Mouse (Mus musculus) cerebellum, adult 9-11 months (tissue): ENCODE measurements around the gene Otop1.

Source experiments
- DNase-seq: peaks from one replicate; pipeline ENCODE4 v3.0.0; 2022

The Otop1 gene

DNA sequence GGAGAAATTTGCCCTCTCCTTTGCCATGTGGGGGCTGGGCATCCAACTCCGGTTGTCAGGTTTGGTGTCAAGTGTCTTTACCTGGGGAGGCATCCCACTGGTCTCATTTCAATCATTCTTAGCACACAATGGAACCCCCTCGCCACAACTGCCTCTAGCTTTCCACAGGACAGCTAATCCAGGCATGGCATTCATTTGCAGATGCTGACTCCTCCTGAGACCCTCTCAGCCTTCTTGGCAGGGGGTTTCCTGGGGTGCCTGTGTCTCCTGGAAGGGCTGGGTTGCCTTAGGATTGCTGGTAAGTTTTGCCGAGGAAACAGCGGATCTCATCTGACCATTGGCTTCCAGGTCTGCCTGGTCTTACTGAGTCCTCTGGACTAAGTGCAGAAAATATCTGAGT lies at the start of gene Otop1:
TSS of gene Otop1 (plus strand) at position 202 of the 400 bp plus-strand sequence.
- DNase-seq = no peak

DNA sequence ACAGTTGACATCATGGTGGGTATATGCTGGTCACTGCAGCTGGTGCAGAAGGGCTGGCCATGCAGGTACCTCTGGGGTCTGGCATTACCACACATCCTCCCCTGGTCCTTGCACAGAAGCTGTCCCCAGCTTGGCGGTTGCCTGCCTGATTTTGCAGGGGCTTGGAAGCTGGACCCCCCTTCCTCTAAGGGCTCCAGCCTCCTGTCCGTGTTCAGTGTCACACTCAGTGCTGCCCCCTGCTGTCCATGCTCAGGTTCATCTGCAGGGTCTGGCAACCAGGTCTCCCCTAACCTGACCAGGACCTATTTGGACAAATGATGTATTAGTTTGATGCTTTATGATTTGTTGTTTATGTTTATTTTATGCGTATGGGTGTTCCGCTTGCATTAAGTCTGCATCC lies 40.4 kb upstream of the Otop1 start:
- DNase-seq = peak; percentile 23

DNA sequence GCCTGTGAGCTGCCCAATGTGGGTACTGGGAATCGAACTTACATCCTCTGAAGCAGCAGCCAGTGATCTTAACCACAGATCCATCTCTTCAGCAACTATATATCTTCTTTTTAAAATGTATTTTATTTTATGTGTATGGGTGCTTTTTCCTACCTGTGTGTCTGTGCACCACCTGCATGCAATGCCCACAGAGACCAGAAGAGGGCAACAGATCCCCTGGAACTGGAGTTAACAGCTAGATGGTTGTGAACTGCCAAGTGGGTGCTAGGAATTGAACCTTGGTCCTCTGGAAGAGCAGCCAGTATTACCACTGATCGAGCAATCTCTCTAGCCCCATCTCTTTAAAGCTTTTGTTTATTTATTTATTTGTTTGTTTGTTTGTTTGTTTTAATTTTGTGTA lies 39.1 kb upstream of the Otop1 start:
- DNase-seq = no peak

DNA sequence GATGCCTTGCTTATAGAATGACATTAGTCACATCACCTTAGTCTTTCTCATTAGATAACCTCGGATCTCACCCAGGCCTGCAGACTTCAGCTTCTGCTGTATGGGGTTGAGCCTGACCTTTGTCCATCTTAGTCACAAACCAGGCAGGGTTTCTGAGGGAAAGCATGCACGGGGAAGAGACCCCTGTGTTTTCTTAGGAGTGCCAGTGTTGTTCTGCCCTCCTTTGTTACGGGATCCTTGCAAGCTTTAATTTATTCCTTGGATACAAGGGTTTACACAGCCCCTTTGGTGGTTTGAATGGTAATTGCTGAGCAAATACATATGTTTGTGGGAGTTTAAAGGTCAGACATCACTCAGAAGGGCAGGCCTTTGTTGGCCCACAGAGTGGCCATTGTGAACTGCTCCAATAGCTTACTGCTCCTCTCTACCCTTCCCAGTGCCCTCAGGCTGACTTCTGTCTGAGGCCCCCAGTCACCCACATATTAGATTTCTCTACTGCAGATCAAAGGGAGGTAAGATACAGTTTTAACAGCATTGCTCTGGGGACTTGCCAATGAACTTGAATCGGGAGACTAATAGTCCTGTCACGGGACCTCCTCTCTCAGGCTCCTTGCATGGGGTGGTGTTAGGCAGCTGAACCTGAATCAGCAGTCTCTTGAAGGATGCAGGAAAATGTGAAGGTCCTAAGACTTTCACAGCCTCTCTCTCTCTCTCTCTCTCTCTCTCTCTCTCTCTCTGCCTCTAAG lies 34.9 kb upstream of the Otop1 start:
- DNase-seq = no peak

DNA sequence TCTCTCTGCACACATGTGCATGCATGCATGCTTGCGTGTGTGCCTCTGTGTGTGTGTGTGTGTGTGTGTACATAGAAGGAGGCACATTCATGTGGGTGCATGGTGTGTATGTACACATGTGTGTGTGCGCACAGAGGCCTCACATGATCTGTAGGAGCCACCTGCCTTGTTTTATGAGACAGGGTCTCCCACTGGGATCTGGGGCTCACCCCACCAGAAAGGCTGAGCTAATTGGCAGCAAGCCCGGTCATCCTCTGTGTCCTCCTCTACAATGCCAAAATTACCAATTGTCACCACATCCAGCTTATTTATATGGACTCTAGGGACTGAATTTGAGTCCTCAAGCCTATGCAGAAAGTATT lies 34.3 kb upstream of the Otop1 start:
- DNase-seq = no peak

DNA sequence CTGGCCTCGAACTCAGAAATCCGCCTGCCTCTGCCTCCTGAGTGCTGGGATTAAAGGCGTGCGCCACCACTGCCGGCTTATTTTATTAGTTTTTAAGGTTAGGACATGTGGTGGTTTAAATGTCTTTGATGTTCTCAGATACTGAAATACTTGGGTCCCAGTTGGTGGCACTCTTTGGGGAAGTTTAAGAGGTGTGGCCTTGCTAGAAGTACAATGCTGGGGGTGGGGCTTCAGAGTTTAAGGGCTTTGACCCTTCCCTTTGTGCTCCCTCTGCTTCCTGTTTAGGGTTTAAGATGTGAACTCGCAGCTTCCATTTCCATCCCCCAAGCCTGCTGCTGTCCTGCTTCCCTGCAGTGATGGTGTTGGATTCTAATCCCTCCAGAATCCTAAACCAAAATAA lies 33.8 kb upstream of the Otop1 start:
- no peak for DNase-seq

DNA sequence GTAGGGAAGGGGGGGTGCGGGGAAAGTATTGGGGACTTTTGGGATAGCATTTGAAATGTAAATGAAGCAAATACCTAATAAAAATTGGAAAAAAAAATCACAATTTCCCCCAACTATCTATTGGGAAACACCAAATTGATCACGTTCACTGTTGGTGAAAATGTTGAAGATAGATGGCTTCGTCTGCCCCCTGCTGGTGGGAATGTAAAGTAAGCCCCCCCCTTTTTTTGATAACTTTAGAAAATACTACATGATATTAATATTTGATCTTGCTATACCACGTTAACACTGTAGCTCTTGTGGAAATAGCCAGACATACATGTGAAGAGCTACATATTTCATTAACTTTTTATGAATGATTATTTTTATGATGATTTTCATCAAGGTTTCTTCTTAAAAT lies 20.6 kb upstream of the Otop1 start:
- DNase-seq = no peak

DNA sequence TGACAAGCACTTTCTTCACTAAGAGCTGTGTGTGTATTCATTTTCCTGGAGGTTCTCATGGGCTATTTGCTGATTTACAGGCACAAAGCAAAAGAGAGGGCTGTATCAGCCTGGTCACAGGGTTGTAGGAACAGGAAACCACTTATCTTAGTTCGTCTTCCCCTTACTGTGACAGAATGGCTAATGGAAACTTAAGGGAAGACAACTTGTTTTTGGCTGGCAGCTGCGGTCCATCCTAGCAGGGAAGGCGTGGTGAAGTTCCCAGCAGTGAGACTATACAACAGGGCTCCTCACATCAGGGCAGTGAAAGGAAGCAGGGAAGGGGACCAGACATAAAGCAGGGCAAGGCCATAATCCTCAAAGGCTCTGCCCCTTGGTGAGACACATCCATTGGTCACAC lies 20.1 kb upstream of the Otop1 start:
- no peak for DNase-seq

DNA sequence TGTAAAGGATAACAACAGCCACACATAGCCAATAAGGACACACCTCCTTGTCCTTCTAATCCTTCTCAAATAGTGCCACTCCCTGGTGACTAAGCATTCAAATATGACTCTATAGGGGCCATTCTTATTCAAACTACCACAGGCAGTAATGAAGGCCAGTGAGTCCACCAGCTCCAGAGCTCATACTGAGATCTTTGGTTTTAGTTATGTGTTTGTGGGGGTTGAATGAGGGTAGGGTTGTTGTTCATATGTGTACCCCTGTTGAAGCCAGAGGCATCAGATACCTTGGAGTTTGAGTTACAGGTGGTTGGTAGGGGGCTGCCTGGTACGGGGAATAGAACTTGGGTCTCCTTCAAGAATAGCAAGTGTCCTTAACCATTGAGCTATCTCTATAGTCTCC lies 19.2 kb upstream of the Otop1 start:
- no peak for DNase-seq

DNA sequence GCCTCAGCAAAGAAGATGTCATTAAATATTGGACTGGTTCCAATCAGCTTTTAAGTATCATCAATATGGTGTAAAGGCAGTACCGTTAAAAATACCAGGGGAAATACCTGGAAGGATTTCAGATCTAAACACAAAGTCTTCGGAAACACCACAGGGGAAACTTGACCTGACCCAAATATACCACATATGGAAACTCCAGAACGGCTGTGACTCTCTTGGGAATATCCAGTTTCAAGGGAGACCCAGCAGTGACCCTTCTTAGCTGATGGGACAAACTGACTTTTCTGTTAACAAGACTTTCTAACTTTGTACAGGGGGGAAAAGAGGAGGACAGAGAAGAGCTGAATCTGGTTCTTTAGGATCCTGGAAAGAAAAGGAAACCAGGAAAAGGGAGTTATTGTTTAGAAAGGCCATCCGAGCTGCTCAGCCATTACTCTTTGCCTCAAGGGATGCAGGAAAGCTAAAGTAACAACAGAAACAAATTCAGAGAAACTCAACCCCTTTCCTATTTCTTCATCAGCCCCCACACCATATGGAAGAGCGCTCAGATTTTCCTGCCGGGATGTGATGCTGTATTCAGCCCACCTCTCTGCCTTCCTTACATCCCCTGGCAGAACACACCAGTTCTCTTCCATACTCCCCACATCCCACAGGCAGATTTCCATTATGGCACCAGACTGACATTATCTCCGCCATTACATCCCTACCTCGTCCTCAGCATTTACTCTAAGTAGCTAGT lies 17.6 kb upstream of the Otop1 start:
- DNase-seq = no peak

DNA sequence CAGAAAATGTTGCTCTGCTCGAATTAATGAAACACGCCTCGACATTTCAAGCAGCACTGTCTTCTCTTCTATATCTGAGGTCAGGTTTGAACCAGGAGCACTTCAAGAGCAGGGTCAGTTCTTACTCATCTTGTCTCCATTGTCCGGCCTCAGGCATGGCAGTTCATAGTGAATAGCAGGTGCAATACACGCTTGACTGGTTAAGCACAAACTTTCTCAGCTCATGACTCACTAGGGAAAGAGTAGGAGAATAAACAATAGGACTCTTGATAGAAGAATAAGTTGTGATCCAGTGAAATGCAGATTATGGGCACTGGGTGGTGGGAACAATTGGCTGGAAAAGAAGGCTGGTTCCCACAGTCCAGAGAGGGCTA lies 17.0 kb upstream of the Otop1 start:
- no peak for DNase-seq

DNA sequence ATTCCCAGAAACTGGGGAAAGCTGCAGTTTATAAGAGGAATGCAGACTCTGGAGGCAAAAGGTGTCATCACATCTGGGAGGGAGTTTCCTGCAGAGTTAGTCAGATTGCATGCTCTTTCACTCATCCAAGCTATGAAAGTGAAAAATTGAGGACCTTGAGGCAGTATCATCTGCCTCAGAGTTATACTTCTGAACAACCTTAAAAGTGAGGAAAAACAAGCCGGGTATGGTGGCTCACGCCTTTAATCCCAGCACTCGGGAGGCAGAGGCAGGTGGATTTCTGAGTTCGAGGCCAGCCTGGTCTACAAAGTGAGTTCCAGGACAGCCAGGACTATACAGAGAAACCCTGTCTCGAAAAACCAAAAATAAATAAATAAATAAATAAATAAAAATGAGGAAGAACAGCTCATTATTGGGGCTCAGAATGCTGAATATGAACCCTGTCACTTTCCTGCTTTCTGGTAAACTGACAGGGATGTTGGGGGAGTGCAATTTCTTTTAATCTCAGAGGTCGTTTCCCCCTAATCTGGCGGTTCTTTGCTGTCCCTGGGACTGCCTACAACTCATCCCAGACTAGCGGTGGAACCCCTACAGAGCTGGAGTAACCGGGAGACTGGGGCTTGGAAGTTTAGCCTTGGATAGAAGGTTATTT lies 16.2 kb upstream of the Otop1 start:
- DNase-seq = no peak

DNA sequence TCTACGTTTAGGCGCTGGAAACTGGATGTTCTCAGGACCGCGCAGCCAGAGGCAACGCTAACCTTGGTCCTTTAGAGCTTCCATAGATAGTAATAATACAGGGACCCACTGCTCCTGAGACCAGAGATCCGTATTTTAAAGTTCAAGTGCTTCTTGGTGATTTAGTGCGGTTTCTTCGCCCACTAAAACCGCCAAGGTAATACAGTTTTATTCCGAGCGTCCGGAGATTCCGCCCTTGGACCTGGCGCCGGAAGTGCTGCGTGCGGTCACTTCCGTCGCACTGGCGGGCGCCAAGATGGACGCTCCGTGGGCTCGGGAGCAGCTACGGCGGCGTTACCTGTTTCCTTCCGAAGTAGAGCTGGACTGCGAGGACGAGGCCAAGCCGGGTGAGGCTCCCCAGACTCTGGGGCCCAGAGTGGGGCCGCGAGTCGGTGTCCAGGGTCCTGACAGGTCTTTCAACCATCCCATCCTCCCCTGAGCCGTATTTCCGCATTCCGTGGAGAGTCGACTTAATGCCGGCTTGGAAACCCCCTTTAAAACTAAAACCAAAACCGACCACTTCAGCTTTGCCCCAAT lies 15.6 kb upstream of the Otop1 start, which contains the start of gene Tmem128:
TSS of gene Tmem128 (plus strand) at position 79 of the 576 bp plus-strand sequence.
- peak; percentile 69 for DNase-seq

DNA sequence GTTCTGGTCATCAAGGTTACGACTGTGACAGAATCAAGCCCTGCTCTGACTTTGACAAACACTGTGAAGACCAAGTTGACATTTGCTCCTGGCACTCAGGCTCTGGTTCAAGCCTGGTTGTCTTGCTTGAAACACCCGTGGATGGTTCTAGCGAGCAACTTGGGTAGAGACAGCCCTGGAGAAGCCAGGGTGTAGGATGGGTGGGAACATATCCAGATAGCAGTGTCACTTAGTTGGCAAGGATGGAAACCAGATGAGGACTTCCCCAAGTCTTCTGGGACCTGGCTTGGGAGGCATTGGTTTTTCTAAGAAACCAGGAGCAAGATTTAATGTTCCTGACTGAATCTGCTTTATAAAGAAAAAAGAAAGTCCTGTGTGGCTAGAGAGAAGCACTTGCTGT lies 4.8 kb upstream of the Otop1 start:
- DNase-seq = no peak

DNA sequence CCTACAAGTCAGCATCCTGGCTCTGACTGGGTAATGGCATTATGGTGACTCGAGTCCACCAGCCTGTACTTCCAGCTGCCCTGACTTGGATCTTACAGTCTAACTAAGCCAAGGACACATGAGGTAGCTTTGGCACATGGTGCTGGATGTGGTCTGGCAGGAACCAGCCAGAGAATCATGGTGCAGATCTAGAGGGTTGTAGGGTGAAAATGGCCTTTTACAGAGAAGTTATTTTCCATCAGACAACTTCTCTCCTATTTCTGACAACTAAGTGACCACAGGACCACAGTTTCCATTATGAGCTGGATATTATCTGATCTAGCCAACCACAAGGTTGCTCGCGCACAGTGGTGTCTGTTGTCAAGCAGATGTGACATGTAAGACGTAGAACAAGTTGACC lies 1.9 kb upstream of the Otop1 start:
- no peak for DNase-seq

DNA sequence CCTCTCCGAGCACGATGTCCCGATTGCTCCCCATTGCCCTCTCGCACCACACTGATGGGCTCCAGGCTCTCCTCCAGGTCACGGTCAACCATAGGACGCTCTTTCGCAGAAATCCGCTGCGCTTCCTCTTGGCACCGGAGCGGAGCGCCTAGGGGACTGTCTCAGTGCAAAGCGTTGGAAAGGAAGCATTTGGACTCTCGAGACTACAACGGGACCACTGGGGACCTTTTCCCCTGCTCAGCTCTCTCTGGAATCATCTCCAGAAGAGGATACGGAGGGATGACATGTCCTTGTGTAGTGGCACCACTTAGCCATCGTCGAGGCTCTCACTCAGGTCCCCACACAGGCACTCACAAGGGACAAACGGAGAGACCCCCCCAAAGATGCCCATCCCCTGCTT lies 679 bp downstream of the Otop1 start:
- DNase-seq = no peak

DNA sequence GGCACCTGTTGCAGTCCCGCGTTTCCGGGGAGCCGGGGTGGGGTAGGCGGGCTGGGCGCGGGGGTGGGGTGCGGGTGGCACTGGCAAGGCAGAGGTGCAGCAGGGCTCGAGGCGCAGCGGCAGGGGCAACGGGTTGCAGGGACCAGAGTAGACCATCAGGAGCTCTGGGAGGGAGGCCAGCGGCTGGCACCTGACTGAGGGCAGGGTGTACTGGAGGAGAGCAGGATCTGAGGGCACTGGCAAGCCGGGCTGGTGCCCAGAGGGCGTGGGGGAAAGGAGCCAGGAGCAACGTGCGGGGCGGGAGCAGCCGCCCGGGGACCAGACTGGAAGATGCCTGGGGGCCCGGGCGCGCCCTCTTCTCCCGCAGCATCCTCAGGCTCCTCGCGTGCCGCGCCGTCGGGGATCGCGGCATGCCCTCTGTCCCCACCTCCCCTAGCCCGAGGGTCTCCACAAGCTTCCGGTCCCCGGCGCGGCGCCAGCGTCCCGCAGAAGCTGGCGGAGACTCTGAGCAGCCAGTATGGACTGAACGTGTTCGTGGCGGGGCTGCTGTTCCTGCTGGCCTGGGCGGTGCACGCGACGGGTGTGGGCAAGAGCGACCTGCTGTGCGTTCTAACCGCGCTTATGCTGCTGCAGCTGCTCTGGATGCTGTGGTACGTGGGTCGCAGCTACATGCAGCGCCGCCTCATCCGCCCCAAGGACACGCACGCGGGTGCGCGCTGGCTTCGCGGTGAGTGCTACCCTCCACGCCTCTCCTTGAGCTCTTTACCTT lies 1.5 kb downstream of the Otop1 start:
- no peak for DNase-seq

DNA sequence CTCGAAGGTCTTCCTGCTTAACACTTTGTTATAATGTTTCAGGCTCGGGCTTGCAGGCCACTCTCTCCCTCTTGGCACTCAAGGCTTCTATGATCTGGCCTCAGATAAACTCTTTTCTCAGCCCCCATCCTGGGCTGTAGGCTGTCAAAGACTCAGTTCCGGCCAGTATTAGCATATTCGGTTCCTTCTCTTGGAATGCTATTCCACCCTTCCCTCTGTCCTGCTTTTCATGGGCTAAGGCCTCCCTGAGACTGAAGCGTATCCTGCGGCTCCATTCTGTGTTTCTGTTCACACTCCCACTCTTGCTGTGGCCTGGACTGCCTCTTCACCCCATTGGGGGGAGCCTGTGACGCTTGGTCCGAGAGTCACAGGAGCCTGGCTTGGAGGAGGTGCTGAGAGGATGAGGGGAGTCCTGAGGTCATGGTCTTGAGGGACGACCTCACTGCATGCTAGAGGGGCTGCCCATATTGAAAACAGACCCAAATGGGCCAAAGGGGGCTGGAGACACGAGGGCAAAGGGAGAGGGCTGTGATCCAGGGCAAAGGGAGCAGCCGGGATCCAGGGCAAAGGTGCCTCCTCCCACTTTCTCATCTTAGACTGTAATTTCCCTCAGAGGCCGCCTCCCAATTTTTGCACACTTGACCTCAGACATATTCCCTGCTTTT lies 2.3 kb downstream of the Otop1 start:
- no peak for DNase-seq

DNA sequence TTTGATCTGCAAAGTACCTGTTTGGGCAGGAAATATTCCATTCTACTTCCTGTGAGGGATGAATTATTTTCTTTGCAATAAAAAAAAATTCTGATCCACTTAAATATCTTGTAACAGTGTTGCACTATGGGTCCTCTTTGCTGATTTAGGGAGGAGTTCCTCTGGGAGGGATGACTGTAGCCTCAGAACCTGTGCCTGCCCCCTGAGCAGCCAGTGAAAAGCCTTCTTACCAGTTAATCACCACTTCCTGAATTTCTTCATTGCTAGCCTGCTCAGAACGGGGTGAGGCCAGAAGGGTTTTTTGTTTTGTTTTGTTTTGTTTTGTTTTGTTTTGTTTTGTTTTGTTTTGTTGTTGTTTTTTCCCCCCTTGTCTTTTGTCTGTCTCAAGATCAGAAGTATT lies 4.3 kb downstream of the Otop1 start:
- DNase-seq = no peak

DNA sequence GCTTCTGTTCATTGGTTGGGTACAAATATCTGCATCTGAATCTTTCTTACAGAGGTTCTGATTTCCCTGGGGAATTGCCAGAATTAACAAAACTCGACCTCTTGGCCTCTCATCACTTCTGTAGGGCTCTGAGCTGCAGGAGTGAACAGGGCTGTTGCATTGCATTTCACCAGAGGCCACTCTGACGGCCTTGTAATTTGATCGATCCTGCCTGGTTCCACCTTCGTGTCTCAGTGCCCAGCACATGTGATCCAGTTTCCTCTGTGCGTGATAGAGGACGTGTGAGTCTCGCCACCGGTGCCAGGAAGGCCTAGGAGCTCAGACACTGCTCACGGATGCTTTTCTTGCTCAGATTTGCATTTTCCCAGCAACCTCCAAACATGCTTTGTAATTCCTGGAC lies 10.0 kb downstream of the Otop1 start:
- DNase-seq = no peak

DNA sequence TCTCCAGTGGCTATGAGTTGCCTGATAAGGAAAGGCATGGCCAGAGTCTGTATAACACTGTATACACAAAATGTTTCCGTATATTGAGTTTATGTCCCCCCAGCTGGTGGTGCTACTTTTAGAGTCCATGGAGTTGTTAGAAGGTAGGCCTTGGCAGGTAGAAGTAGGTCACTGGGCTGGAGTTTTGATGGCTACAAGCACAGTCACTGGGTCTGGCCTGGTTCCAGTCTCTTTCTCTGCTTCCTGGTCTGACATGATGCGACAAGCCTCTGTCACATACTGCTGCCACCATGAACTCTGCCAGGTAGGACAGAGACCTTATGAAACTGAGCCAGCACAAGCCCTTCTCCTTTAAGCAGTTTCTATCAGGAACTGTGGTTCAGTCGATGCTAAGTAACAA lies 12.7 kb downstream of the Otop1 start:
- no peak for DNase-seq

DNA sequence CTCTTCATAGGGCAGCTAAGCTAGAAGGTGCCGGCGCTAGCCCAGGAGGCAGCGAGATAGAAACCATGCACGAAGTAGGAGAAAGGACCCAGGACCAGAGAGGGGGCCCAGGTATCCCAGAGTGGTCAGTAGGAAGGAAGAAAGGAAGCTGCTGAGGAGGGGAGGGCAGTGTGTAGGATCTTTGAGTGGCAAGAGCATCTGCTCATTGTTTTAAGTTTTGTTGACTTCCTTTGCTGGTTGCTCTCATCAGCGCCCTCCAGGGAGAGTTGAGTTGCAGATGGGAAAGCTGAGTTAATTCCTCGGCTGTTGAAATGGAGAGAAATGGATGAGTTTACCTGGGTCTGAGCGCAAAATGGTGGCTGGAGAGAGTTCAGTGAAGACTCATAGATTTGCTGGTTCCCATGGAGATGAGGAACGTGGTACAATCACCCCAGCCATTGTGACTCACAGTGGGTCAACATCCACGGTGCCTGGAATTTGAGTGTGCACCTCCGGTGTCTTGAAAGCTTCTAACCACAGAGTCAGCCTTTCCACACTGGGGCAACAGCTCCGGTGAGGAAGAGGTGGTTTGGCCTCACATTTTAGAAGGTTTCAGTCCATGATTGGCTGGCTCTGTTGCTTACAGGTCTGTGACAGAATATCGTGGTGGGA lies 26.1 kb downstream of the Otop1 start:
- DNase-seq = no peak
